Mouse (Mus musculus) kidney, postnatal 25 days (tissue): ENCODE measurements around the gene Gcnt2.

Experiments
- DNase-seq, 2 experiments: peaks; one replicate each; pipeline ENCODE4 v3.0.0; 2021; ENCODE audit warnings: mixed read lengths in 2 of 2

Gcnt2 gene

DNA sequence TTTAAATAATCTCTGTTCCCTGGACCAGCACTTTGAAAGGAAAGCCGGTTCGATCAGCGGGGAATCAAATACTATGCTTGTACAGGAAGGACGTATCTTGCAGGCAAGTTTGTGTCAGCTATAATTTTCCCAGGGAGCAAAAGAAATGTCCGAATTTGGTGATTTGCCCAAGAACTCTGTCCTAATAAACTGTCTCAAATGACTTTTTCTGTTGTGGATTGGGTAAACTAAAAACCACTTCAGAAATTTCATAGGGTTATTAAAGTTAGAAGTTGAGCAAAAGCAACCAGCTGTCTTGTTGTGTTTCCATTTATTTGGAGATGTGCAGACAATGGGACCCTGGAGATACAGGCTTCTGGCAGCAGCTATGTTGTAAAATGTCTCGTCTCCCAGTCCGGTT is 47.7 kb downstream of the Gcnt2 start:
- DNase-seq, result peak in 1 of 2 experiments; percentile 21

DNA sequence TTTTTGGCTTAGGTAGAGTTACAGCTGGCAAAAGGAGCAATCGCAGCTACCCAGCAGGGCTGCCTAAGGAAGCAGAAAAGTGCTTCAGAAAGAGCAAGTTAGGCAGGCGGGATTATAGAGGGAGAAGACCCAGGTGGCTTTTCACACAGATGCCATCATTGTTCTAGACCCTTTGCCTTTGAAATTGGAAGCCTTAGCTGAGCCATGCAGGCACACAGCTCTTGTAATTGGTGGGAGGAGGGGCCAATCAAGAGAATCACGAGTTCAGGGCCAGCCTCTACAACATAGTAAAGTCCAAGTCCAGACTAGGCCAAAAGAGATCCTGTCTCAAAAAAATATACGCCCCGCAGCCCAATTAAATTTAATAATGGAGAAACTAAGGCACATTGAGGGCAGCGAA is 48.5 kb downstream of the Gcnt2 start:
- DNase-seq, result peak in 1 of 2 experiments; percentile 15

DNA sequence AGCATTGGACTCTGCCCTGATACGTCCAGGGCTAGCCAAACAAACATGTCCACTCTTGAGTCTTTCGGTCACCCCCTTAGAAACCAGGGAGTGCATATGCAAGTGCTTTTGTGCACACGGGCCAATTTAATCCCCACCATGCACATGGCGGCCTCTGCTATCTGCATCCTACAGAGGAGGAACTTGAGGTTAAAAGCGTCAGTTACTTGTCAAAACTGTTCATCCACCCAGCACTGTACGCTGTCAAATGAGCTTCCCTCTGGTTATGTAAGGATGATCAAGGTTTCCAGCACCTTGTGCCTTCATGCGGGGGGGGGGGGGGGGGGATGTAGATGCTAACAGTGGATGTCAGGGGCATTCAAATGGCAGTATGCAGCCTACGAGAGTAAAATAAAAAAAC is 49.5 kb downstream of the Gcnt2 start:
- DNase-seq, result peak in 1 of 2 experiments; percentile 14

DNA sequence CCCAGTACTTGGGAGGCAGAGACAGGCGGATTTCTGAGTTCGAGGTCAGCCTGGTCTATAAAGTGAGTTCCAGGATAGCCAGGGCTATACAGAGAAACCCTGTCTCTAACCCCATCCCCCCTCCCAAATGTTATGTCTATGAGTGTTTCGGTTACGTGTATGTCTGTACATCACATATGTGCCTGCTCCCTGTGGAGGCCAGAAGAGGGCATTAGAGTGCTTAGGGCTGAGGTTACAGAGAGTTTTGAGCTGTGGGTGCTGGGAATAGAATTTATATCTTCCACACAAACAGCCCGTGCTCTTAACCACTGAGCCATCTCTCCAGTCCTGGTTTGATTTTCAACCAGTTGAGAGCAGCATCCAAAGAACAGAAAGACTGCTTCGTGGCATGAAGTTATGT is 50.5 kb downstream of the Gcnt2 start:
- peak in 1 of 2 experiments; percentile 9 for DNase-seq

DNA sequence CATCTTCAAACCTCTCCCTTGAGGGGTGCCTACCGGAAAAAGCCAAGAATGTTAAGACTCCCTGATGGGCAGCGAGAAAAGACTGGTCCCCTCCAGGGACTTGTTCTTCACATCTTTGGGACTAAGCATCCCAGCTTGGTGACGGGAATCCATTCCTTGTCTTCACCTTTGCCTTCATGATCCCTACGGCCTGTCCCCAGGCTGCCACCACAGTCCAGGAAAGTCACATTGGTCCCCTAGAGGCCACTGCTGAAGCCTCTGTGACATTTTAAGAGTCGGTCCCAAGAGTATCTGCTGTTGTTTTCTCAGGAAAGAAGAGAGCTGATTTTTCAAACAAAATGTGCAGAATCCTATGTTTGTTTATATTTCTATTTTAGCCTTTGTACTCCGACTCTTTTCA is 52.4 kb downstream of the Gcnt2 start:
- DNase-seq, result peak in 1 of 2 experiments; percentile 25

DNA sequence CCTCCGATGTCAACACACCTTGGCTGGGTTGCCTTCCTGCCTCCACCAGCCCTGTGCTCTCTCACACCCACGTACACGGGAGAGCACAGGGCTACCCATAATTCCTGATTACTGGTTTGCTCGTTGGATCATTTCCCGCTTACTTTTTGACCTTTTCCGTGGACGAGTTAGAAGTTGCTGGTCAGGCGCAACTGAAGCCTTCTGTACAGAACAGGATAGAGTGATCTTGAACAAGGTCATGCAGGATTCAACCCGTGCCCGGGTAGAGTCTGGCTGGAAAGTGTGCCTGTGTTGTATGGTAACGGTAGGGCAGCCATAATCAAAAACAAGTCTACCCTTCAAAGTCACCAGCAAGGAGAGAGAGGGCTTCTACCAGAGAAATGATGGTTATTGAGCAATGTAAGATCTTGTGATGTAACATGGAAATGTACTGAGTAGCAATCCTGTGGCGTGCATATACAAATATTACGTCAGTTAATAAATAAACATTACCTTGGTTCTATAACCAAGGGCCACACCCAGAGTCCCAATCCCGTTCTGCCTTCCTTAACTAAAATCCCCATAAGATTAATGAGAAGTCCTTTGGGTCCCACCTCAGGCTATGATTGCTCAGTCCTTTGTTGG is 54.0 kb downstream of the Gcnt2 start:
- peak in 1 of 2 experiments; percentile 53 for DNase-seq

DNA sequence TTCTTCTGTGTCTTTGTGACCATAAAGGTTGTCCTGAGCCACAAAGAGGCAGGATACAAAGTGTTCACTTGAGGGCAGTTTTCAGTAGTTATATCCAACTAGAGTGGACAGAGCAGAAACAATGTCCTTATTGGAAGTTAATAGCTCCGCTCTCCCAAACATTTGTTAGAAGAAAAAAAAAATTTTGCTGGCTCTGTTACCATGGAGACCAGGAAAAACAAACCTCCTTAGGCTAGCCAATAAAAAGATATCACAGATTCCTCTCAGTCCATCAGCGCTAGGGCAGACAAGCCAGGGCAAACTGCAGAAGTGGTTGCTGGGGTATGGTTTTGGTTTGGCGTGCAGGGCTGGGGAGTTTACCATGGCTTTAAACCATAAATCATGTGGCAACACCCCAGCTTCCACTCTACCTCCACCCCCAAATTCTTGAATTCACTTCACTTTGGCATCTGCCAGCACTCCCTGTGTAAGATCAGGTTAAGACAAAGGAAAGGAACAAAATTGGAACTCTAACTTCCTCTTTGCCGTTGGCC is 54.6 kb downstream of the Gcnt2 start:
- DNase-seq, result no peak

DNA sequence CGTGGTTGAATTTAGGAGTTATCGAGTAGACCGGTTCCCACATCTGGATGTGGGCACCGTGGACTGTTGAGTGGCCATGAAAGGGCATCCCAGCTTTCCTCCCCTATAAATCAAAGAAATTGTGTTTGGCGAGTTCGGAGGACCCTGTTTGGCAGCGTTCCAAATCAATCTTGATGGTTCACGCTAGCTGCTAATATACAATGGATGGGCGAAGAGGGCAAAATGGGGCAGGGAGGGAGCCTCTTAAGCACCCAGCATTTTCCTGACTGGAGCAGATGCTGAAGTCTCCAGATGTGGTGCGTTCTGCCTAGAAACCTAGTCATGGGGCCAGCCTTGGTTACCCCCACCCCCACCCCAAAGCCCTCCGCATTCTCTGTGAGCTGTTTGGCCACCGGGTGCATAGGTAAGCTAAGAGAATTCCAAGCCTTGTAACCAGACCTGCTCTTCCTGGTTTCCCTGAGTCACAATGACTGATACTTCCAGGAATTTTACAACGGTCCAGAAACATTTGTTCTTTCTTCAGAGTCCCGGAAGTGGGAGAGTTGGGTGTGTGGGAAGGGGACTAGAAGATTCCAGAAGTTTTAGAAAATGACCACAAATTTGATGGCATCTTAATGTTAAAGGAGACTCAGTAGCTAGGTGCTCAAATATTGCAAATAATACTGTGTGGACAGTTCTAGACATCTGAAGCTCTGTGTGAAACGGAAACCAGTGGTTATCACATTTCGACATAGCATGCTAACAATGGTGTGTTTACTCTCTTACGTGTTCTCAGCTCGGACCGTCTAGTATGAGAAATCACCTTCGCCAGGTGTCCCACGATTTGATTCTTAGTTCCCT is 57.0 kb downstream of the Gcnt2 start:
- no peak for DNase-seq

DNA sequence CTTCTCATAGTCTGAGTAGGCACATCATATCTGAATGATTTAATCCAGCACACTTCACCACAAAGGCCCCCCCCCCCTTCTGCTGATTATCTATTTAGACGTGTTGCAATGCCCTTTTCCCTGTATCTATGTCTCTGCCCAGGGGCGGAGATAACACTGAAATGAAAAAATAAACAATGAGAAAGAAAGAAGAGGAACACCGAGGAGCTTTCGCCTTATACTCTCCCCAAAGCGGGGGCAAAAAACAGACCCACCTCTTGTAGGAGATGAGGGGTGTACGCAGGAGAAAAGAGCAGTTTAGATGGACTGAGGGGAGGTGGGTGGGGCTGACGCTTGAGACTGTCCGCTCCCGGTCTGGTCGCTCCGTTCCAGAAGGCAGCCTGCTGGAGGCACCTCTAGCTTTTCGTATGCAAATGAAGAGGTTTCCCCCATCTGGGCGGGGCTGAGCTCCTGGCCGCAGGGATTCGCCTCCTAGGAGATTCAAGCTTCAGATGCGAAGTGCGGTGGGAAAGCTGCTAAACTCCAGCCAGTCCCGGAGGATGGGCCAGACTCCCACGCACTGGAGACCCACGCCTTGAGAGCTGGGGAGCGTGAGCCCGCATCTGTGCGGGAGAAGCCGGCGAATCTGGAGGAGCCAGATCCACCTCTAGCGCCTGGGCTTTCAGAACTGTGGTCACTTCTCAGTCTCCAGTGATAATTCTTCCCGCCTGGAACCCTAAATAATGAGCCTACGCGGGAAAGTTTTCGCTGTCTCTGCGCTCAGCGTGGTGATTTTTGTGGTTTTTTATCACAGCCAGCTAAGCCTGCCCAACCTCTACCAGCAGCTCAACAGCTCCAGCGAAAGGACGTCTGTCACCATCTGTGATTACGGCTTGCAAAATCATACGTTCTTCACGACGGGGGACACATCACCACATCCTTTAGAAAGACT is 57.9 kb downstream of the Gcnt2 start:
- peak; percentile 81 to 87 for DNase-seq

DNA sequence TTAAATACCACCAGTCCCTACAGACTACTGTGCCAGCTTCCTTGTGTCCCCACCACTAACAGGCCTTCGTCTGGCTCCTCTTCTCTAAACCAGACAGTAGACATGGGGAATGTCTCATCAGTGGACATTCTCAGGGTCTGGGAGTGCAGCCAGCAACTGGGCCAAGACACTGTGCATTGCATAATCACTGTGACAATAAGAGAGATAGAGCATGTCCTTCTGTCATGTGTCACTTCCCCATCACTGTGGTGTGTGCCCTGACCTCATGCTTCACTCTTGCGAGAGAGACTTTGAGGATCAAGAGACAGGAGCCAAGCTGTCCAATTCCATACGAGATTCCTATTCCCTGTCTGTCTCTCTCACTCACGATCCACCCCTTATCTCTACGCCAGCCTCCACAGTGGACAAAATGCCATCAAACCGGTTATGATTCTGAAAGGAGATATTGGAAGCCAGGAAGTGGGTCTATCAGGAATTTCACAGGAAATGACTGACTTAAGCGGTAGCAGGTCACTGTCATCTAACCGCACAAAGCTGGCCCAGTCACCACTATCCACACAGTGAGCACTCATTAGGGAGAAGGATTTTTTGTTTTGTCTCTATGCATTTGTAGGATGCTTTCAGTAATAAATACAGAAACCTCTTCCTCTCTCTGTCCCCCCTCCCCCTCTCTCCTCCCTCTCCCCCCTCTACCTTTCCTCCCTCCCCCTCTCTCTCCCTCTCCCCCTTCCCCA is 61.9 kb downstream of the Gcnt2 start:
- DNase-seq, result peak; percentile 56 to 71

DNA sequence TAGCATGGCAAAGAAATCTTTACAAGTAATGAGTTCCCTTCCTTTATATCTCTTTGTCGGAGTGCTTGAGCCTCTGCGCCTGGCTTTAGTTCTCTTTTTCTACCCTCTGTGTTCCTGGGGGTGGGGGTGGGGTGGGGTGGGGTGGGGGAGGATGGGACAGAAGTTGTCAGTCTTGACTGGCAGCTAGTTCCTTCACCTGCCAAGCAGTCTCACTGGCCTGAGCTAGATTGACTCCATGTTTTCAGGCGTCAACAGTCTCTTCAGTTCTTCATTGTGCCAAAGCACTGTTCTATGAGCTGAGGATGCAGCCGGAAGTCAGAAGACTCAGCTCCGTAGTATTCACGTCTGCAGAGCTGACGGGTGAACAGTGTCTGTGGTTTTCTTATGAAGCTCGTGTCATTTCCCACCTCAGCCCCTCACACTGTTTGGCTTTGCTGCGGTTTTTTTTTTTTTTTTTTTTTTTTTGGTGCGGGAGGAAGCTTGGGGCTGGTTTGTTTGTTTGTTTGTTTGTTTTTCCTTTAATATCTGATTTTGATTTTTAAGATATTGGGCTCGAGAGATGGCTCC is 62.8 kb downstream of the Gcnt2 start:
- peak in 1 of 2 experiments; percentile 11 for DNase-seq

DNA sequence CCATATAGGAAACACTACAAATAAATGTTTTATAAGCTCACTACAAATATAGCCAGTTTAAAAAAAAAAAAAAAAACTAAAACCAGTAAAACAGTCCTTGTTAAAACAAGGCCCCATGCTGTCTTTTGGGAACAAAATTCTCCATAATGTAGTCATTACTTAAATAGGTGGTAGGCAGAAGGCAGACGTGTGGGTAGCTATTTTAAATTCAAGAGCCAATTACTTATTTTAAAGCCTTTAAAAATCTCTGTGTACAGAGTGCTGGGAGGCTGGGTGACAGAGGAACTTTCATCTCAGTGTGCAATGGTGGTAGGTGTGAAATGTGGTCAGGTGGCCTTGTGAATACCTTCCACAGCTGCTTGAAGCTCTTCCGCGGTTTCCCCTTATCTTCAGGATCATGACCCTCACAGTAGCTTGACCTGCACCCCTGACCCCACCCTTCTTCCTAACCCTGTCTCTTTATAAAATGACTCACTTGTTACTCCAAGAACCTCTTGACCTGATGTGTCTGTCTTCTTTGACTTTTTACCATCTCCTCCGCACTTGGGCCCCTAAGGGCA is 64.3 kb downstream of the Gcnt2 start:
- DNase-seq, result peak in 1 of 2 experiments; percentile 17

DNA sequence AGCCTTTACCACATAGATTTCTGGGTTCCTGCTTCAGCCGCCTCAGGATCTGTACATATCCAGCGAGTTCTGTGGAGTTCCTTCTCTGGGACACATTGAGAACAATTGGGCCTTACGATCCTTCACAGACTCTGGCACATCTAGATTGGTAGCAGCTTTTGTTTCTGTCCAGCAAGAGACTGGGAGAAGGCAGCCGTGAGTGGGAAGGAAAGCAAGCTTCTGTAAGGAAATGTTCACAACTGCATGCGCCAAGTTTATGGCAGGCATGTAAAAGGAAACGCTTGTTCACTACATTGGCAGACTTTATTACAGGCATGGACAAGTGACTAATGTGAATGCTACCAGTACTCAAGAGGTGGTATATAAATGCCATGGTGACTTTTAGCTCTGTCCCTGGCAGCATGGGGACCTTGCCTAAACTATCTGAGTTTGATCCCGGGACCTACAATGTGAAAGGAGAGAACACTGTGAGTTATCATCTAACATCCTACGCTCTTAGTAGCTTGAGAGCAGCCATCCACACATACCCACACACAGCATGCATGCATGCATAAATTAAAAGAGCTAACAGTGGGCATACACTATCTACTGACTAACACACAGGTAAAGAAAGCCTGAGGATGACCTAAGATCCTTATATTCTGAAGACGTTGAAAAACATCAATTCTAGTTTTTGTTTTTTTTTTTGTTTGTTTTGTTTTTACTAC is 68.8 kb downstream of the Gcnt2 start:
- DNase-seq, result peak in 1 of 2 experiments; percentile 8

DNA sequence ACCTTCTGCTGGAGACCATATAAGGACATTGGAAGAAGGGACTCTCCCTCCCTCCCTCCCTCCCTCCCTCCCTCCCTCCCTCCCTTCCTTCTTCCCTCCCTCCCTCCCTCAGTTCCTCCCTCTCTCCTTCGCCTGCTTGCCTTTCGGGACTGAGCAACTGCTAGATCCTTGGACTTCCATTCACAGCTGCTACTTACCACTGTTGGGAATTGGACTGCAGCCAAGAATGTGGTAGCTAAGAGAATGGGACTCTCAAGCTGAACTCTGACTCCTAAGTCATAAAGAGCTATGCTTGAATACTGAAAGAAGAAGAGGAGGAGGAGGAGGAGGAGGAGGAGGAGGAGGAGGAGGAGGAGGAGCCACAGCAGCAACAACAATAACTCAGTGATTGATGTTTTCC is 72.3 kb downstream of the Gcnt2 start:
- peak; percentile 83 to 84 for DNase-seq

DNA sequence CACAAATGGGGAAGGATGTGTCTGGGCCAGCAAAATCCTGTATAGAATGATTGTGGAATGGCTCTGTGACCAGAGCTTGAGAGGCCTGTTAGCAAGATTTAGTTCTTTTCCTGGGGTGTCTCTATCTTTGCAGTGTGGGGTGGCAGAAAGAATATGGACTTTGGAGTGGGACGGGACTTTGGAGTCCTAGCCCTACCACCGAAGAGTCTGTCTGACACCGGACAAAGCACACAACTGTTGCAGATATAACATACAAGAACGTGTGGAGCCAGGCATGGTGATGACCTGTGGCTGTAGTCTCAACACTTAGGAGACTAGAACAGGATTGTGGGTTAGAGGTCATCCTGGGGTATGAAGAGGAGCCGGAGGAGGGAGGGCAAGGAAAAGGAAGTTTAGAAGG is 73.0 kb downstream of the Gcnt2 start:
- DNase-seq, result peak in 1 of 2 experiments; percentile 28

DNA sequence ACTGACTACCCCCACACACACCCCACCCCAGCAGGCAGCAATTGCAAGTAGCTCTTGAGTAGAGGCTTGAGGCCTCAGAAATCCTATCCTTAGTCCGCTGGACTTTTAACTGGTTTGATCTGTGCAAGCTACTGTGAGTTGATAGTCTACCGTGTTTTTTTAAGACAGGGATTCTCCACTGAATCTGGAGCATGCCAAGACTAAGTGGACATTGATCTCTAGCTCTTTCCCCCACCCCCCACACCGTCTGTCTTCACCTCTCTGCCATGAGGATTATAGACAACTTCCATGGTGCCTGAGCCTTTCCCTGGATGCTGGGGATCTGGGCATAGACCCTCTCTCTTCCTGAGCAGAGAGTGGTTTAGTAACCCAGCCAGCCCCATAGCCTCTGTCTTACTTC is 74.8 kb downstream of the Gcnt2 start:
- peak; percentile 79 to 82 for DNase-seq

DNA sequence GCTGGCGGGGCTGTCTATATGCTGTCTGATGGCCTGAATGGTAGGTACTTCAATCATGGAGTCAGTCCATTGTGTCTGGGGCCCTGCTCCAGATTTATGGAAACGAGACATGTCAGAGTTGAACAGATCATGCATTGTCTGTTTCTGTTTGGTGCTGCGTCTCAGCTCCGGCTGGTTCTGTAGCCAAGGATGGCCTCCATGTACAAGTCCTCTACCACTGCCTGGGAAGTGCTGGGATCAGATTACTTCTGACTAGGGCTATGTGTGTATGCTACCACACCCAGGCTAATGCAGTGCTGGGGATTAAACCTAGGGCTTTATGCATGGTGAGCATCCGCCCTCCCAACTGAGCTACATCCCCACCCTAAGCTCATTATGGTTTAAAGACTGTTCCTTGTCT is 78.0 kb downstream of the Gcnt2 start:
- DNase-seq, result peak in 1 of 2 experiments; percentile 14

DNA sequence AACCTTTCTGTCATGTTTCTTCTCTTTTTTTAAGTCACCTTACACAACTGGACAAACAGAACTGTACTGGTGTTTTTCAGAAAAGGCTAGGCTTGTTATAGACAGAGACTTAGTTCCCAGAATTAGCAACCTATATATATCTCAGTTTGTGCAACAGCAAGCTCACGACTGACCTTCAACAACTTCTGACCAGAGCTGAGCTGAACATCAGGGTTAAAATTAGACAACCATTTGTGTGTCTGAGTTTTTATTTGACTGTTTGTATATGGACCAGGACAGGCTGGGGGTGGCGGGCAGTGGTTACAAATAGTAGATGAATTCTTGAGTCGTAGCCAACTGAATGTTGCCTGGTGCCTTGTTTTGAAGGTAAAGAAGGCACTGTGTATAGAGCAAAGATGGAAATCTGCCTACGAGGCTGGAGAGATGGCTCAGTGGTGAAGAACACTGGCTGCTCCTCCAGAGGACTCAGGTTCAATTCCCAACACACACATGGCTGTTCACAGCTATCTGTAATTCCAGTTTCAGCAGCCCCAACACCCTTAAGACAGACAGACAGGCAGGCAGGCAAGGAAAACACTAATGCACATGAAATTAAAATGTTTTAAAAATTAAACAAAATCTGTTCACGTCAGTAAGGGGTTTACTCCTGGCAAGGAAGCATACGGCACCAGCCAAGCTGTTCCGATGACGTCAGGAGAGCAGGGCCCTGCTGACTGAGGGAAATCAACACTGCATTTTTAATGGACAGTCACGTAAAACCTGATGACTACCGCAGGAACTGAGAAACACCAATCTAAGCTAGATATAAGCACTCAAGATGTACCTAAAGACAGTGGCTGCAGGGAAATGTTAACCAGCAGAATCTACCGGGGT is 79.2 kb downstream of the Gcnt2 start:
- DNase-seq, result peak in 1 of 2 experiments; percentile 60

DNA sequence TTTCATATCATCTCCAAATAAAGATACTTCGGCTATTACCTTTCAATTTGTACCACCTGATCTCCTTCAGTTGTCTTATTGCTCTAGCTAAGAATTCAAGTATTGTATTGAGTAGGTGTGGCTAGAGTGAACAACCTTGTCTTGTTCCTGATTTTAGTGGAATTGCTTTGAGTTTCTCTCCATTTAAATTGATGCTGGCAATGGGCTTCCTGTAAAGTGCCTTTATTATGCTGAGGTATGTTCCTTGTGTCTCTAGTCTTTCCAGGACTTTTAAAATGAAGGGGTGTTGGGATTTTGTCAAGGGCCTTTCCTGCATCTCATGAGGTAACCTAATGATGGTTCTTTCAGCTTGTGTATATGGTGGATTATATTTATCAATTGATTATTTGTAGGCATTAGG is 83.5 kb downstream of the Gcnt2 start:
- DNase-seq, result no peak

DNA sequence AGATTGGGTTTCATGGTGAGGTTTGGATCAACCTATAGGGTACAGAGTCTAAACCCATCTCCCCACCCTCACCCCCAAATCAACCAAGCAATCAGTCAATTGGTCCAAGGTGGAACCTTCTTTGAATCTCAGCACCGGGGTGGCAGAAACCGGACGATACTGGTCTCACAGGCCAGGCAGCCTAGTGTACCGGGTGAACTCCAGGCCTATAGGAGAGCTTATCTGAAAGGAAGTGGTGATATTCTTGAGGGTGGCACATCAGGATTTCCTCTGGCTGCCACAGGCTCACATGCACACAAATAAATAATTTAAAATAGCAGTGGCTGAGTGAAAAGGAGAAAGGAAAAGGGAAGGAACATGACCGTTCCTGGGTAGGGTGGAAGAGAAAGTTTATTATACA is 84.4 kb downstream of the Gcnt2 start:
- peak in 1 of 2 experiments; percentile 34 for DNase-seq
